Mouse (Mus musculus) limb, embryonic 14.5 days (tissue): ENCODE measurements at regions not wholly inside any gene's neighbourhood (a gene's known extent, or its start where the extent isn't known, plus 50 kb on each side); places are given as distances from the start of the nearest gene placed in this dataset.
A peak's percentile ranks its signal among the peaks of the same experiment; 100 is the strongest.

Experiments
- ATAC-seq: fragments of 200-750 bp; cut with Nextera tagmentation; 2 replicates; pipeline ENCODE4 v1.8.0; 2017; ENCODE audit warnings: low read depth, moderate number of reproducible peaks, moderate TSS enrichment; ENCODE audit not compliant: low FRiP score
- DNase-seq: peaks from one replicate; pipeline ENCODE4 v3.0.0-alpha.2; 2015; ENCODE audit warnings: low spot score
- H3K27ac ChIP-seq: fragments of 300-500 bp; sonication (generic); replicated peaks from 2 replicates; pipeline ENCODE4 v1.5.1; 2014; ENCODE audit warnings: low read depth, mild to moderate bottlenecking, low read length, moderate library complexity, mixed read lengths
- H3K27me3 ChIP-seq: fragments of 300-500 bp; sonication (generic); 2 replicates; pipeline ENCODE4 v1.6.1; 2014; ENCODE audit warnings: low read length, mixed read lengths; ENCODE audit not compliant: control insufficient read depth, insufficient read depth
- H3K36me3 ChIP-seq: fragments of 300-500 bp; sonication (generic); 2 replicates; pipeline ENCODE4 v1.6.1; 2014; ENCODE audit warnings: mild to moderate bottlenecking, low read length, moderate library complexity, mixed read lengths; ENCODE audit not compliant: control insufficient read depth, insufficient read depth
- H3K4me1 ChIP-seq: fragments of 300-500 bp; sonication (generic); 2 replicates; pipeline ENCODE4 v1.6.1; 2014; ENCODE audit warnings: antibody characterized with exemption, low read length, mixed read lengths; ENCODE audit not compliant: control insufficient read depth, insufficient read depth
- H3K4me2 ChIP-seq: fragments of 300-500 bp; sonication (generic); replicated peaks from 2 replicates; pipeline ENCODE4 v1.6.1; 2014; ENCODE audit warnings: low read depth, mild to moderate bottlenecking, low read length, moderate library complexity; ENCODE audit not compliant: severe bottlenecking
- H3K4me3 ChIP-seq: fragments of 300-500 bp; sonication (generic); replicated peaks from 2 replicates; pipeline ENCODE4 v1.5.1; 2014; ENCODE audit warnings: low read length
- H3K9ac ChIP-seq: fragments of 300-500 bp; sonication (generic); 2 replicates; pipeline ENCODE4 v1.6.1; 2014; ENCODE audit warnings: mild to moderate bottlenecking, low read depth, low read length, moderate library complexity; ENCODE audit not compliant: severe bottlenecking
- H3K9me3 ChIP-seq: fragments of 300-500 bp; sonication (generic); 2 replicates; pipeline ENCODE4 v1.6.1; 2016; ENCODE audit warnings: low read length; ENCODE audit not compliant: control insufficient read depth
- POLR2A ChIP-seq: fragments of 200-500 bp; IDR thresholded peaks from 2 replicates; pipeline ENCODE4 v1.8.0; 2012; ENCODE audit warnings: inconsistent platforms, mild to moderate bottlenecking, moderate library complexity, borderline replicate concordance; ENCODE audit not compliant: insufficient read depth, insufficient read length; ENCODE audit errors: extremely low read depth
- WGBS: fragments of 180-500 bp; shearing (Covaris S2); extraction: QIAGEN DNeasy Blood & Tissue Kit; methylation state at CpG from one replicate; pipeline ENCODE4 v1.1.7; 2014; 5-methylcytosine and 5-hydroxymethylcytosine counted together

DNA sequence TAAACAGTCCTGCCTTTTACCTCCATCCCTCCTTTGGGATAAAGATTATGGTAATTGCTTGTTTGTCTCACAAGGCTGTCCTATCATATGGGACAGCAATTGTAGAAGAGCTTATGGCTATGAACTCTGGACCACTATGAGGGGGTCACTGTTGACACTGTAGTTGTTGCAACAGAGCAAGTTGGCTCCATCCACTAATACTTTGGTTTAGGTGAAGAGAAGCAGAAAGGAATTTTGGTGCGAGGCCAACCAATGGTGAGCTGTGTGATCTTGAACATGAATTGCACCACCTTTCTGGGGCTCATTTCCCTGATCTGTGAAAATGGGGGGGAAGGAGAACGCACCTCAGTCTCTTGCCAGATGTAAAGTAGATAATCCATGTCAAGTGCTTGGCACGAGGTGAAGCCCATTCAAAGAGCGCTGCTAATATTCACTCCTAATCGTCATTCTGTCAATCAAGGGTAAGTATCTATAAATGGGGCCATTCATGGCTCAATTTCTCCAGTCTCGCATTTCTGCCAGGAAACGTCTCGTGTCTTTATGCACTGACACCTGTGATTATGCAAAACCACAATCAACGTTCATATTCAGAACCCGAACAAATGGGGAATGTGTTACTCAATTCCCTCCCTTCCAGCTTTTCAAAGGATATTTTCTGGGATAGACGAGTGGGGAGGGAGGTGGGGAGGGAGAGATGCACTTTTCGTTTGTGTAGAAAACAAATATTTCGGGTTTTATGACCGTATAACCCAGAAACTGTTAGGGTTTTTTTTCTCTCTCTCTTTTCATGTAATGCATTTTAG lies 133.3 kb upstream of the Jun start:
- Histone ChIP-seq H3K9ac (no peak overlapping the region), H3K9me3 (no peaks in the 10 kb centered on the region), H3K4me3 (no peak overlapping the region), H3K27ac (no peak overlapping the region), H3K4me2 (no peak overlapping the region), H3K27me3 (no peaks in the 10 kb centered on the region), H3K4me1 (peaks cover 13% of the 10 kb centered on the region; the same call in 1 of the 2 replicates), H3K36me3 (no peaks in the 10 kb centered on the region)
- no peak for TF ChIP-seq POLR2A
- DNase-seq (peak; percentile 23), ATAC-seq (peak; percentile 55)
- 31% methylated on average over 14 of the region's 14 CpGs for WGBS

DNA sequence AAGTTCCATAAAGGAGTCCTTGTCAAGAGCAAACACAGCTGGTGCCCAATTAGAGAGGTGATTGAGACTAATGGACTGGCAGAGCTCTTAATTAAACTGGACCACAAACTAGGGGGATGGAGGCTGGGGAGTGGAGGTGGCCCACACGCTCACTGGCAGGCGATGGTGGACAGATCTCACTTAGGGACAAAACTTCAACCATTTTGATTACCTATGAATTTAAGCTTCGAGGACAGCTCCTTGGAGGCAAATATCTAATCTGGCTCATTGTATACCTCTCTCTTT lies 133.8 kb upstream of the Jun start:
- no peak overlapping the region for H3K9ac ChIP-seq
- H3K36me3 ChIP-seq = no peaks in the 10 kb centered on the region
- DNase-seq (no peak), ATAC-seq (no peak)
- no peaks in the 10 kb centered on the region for H3K27me3 ChIP-seq
- no peak for TF ChIP-seq POLR2A
- 36% methylated on average over 3 of the region's 3 CpGs for WGBS
- no peak overlapping the region for H3K4me2 ChIP-seq
- peaks cover 13% of the 10 kb centered on the region; the same call in 1 of the 2 replicates for H3K4me1 ChIP-seq
- no peak overlapping the region for H3K4me3 ChIP-seq
- no peaks in the 10 kb centered on the region for H3K9me3 ChIP-seq
- H3K27ac ChIP-seq = no peak overlapping the region

DNA sequence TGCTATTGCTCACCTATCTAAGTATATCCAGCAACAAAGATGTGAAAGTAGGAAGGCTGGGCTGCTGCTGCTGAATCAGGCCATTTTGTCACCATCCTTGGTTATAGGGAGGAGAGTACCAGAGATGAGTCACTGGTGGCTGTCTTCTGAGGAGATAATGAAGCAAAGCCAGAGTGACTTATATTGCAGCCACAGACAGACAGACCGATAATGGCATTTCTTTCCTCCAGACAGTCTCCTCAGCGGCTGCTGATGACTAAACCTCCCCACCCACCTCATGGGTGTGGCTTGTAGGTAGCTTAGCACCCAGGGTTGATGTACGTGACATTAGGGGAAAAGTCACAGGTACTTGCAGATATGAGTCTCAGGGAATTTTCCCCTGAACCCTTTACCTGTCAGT lies 136.1 kb upstream of the Jun start:
- TF ChIP-seq POLR2A = no peak
- no peak overlapping the region for H3K4me2 ChIP-seq
- no peaks in the 10 kb centered on the region for H3K9me3 ChIP-seq
- H3K27me3 ChIP-seq = no peaks in the 10 kb centered on the region
- H3K36me3 ChIP-seq = no peaks in the 10 kb centered on the region
- no peak overlapping the region for H3K9ac ChIP-seq
- no peak overlapping the region for H3K27ac ChIP-seq
- H3K4me3 ChIP-seq = no peak overlapping the region
- DNase-seq (no peak), ATAC-seq (no peak)
- peaks cover 13% of the 10 kb centered on the region; the same call in 1 of the 2 replicates for H3K4me1 ChIP-seq
- 83% methylated on average over 3 of the region's 3 CpGs for WGBS

- H3K9ac ChIP-seq = no peak overlapping the region
- ATAC-seq (no peak), DNase-seq (no peak)
- no peak overlapping the region for H3K4me3 ChIP-seq
- no peaks in the 10 kb centered on the region for H3K27me3 ChIP-seq
- WGBS = 76% methylated on average over 7 of the region's 7 CpGs
- peaks cover 3% of the 10 kb centered on the region; the same call in 1 of the 2 replicates for H3K4me1 ChIP-seq
- no peak for TF ChIP-seq POLR2A
- H3K4me2 ChIP-seq = no peak overlapping the region
- H3K27ac ChIP-seq = no peak overlapping the region
- no peaks in the 10 kb centered on the region for H3K9me3 ChIP-seq
- H3K36me3 ChIP-seq = no peaks in the 10 kb centered on the region
These were observed 139.8 kb upstream of the Jun start for GRCm38 (mm10) chr4:95191654-95192406.

- DNase-seq (no peak), ATAC-seq (no peak)
- Histone ChIP-seq H3K36me3 (no peaks in the 10 kb centered on the region), H3K9me3 (no peaks in the 10 kb centered on the region), H3K4me2 (no peak overlapping the region), H3K4me3 (no peak overlapping the region), H3K27ac (no peak overlapping the region), H3K9ac (no peak overlapping the region), H3K4me1 (peaks cover 7% of the 10 kb centered on the region; the same call in 1 of the 2 replicates), H3K27me3 (no peaks in the 10 kb centered on the region)
- TF ChIP-seq POLR2A = no peak
These were observed 140.5 kb upstream of the Jun start for GRCm38 (mm10) chr4:95192562-95192961.
